Mouse (Mus musculus) olfactory bulb, adult 2 months (tissue): ENCODE data around the gene Olfr1197.

Source experiments
- CTCF ChIP-seq: fragments of 200-500 bp; IDR thresholded peaks from 2 replicates; pipeline ENCODE4 v1.5.1; 2012; ENCODE audit warnings: low read depth, mild to moderate bottlenecking, low read length, moderate library complexity; ENCODE audit not compliant: insufficient read depth
- POLR2A ChIP-seq: fragments of 200-500 bp; IDR thresholded peaks from 2 replicates; pipeline ENCODE4 v1.6.1; 2012; ENCODE audit warnings: mild to moderate bottlenecking, low read depth, low read length, moderate library complexity; ENCODE audit not compliant: insufficient read depth

DNA sequence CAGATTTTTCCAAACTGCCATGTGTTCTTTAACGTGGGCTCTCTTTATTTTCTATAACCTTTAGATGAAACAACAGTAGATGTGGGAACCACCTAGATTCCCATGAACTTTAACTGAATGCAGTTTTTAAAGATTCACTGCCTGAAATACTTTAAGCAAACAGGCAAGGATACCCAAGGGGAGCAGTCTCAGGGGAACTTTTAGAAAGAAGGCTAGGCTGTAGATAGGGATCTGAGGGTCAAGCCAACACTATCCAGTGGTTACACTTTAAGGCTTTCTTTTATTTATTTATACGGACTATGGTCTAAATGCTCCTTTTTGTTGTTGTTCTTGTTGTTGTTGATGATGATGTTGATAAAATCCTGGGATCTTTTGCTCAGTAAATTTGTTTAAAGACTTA lies 38.2 kb upstream of the Olfr1197 start, which contains the start of gene Olfr1200:
- no peak for TF ChIP-seq CTCF
- no peak for TF ChIP-seq POLR2A
